Mouse (Mus musculus) forebrain, embryonic 16.5 days (tissue): ENCODE data around the gene Pde1b. TPM values are rescaled to one million over a fixed set of nuclear protein-coding genes. Genes with fewer than 3 reads are reported as not detected.
A peak's percentile ranks its signal among the peaks of the same experiment; 100 is the strongest.

Source experiments
- ATAC-seq: fragments of 200-750 bp; cut with Nextera tagmentation; 2 replicates; pipeline ENCODE4 v1.8.0; 2017; ENCODE audit warnings: mild to moderate bottlenecking, moderate library complexity
- H3K27ac ChIP-seq: fragments of 300-500 bp; sonication (generic); 2 replicates; pipeline ENCODE4 v1.5.1; 2014; ENCODE audit warnings: low read length, control low read depth
- H3K27me3 ChIP-seq: fragments of 300-500 bp; sonication (generic); replicated peaks from 2 replicates; pipeline ENCODE4 v1.6.1; 2014; ENCODE audit warnings: low read length; ENCODE audit not compliant: control insufficient read depth, insufficient read depth
- H3K36me3 ChIP-seq: fragments of 300-500 bp; sonication (generic); 2 replicates; pipeline ENCODE4 v1.6.1; 2014; ENCODE audit not compliant: control insufficient read depth, insufficient read depth
- H3K4me1 ChIP-seq: fragments of 300-500 bp; sonication (generic); replicated peaks from 2 replicates; pipeline ENCODE4 v1.6.1; 2014; ENCODE audit warnings: low read length; ENCODE audit not compliant: control insufficient read depth, insufficient read depth
- H3K4me2 ChIP-seq: fragments of 300-500 bp; sonication (generic); 2 replicates; pipeline ENCODE4 v1.6.1; 2014; ENCODE audit warnings: mild to moderate bottlenecking, low read length, control low read depth
- H3K4me3 ChIP-seq: fragments of 300-500 bp; sonication (generic); replicated peaks from 2 replicates; pipeline ENCODE4 v1.5.1; 2014; ENCODE audit warnings: mild to moderate bottlenecking, low read length, control low read depth
- H3K9ac ChIP-seq: fragments of 300-500 bp; sonication (generic); replicated peaks from 2 replicates; pipeline ENCODE4 v1.6.1; 2014; ENCODE audit warnings: low read depth, low read length, control low read depth
- H3K9me3 ChIP-seq: fragments of 300-500 bp; sonication (generic); 2 replicates; pipeline ENCODE4 v1.6.1; 2016; ENCODE audit warnings: low read length; ENCODE audit not compliant: control insufficient read depth
- WGBS: fragments of 180-500 bp; shearing (Covaris S2); extraction: QIAGEN DNeasy Blood & Tissue Kit; methylation state at CpG from one replicate; pipeline ENCODE4 v1.1.7; 2014; 5-methylcytosine and 5-hydroxymethylcytosine counted together
- polyA plus RNA-seq: library from polyadenylated mRNA; unstranded; fragments of >200 nt; fragmentation: Nextera tagmentation; extraction: Ambion mirVana; gene quantifications from 2 replicates; pipeline ENCODE4 v1.2.1, GENCODE M21; 2015

Pde1b gene
- polyA plus RNA-seq, 1 experiment from 2014 or later = 71.0 TPM

DNA sequence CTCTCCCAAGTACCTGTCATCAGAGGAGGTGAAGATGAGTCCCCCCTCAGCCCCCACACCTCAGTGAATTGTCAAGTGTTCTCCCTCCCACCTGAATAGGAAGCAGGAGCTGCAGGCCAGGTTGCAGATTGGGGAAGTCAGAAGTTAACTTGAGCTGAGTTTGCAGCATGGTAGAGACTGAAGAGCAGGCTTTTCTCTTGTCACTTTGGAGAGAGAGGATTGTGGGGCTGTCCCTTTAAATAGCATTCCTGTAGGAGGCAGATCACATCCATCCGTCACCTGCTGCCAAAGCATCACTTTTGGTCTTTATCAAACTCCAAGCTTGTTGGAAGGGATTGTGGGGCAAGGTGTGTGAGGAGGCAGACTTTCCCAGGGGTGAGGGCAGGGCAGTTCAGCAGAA lies 2.1 kb upstream of the Pde1b start:
- H3K27me3 ChIP-seq = no peaks in the 10 kb centered on the region
- no peak overlapping the region for H3K4me2 ChIP-seq
- H3K4me1 ChIP-seq = peaks cover 20% of the 10 kb centered on the region
- H3K27ac ChIP-seq = no peak overlapping the region
- H3K9ac ChIP-seq = no peak overlapping the region
- ATAC-seq = no peak
- no peaks in the 10 kb centered on the region for H3K9me3 ChIP-seq
- 73% methylated on average over 1 of the region's 1 CpGs for WGBS
- H3K4me3 ChIP-seq = no peak overlapping the region
- H3K36me3 ChIP-seq = no peaks in the 10 kb centered on the region

DNA sequence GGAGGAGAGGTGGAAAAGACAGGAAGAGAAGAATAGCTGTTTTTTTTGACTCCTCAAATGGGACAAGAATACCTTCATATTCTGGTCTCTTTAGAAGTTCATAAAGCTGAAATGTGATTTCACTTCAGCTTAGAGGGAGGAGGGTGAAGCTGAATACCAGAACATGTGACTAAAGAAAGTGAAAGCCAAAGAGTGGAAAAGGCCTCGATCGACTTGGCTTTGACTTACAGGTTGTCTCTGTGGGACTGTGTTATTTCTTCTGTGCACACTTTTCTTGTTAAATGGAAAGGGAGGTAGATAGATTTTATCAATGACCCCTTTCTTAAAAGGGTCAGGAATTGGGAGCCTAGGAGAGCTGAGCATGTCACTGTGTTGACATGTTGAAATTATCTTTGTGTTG lies 1.6 kb upstream of the Pde1b start:
- no peak for ATAC-seq
- Histone ChIP-seq H3K4me1 (peaks cover 20% of the 10 kb centered on the region), H3K36me3 (no peaks in the 10 kb centered on the region), H3K4me3 (no peak overlapping the region), H3K9me3 (no peaks in the 10 kb centered on the region), H3K4me2 (no peak overlapping the region), H3K9ac (no peak overlapping the region), H3K27me3 (no peaks in the 10 kb centered on the region), H3K27ac (no peak overlapping the region)
- WGBS = 64% methylated on average over 2 of the region's 2 CpGs

DNA sequence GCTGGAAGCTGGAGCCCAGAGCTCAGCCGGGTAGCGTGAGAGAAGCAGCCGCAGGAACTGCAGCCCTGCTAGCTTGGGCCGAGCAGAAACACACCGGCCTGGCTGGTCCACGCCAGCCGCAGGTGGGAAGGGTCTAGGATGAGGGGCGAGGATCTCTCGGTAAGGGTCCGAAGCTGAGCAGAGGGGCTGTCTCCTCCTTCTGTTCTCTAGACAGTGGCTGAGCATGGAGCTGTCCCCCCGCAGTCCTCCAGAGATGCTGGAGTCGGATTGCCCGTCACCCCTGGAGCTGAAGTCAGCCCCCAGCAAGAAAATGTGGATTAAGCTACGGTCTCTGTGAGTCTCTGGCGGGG lies 392 bp downstream of the Pde1b start:
- H3K36me3 ChIP-seq = no peaks in the 10 kb centered on the region
- peaks cover 19% of the 10 kb centered on the region for H3K4me1 ChIP-seq
- H3K9ac ChIP-seq = peak overlapping the region; percentile 88
- peak overlapping the region; percentile 60; the same call in 1 of the 2 replicates for H3K27ac ChIP-seq
- H3K27me3 ChIP-seq = no peaks in the 10 kb centered on the region
- 0% methylated on average over 15 of the region's 15 CpGs for WGBS
- H3K4me3 ChIP-seq = peak overlapping the region; percentile 82
- peak; percentile 60 for ATAC-seq
- no peaks in the 10 kb centered on the region for H3K9me3 ChIP-seq
- H3K4me2 ChIP-seq = peak overlapping the region; percentile 86

DNA sequence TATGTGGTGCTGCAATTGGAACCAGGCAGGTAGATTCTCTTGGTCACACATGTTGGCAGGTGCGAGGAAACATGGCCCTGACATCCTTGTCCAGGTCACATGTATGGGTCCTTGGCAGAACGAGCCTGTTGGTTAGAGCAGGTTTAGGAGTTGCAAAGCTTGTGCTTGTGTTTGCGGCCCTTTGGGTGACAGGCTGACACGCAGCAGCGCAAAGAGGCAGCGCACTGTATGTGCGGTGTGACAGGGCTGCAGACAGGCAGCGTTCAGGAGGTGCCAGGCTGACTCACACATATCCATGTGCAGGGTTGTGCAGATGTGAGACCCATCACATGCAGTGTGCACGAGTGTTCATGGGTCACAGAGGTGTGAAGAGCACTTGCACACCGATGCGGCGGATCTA lies 826 bp downstream of the Pde1b start:
- Histone ChIP-seq H3K4me1 (peaks cover 19% of the 10 kb centered on the region), H3K27me3 (no peaks in the 10 kb centered on the region), H3K27ac (no peak overlapping the region; the same call in 1 of the 2 replicates), H3K9ac (peak overlapping the region; percentile 88), H3K4me2 (peak overlapping the region; percentile 86), H3K9me3 (no peaks in the 10 kb centered on the region), H3K4me3 (peak overlapping the region; percentile 82), H3K36me3 (no peaks in the 10 kb centered on the region)
- WGBS = 28% methylated on average over 12 of the region's 12 CpGs
- ATAC-seq = peak; percentile 52

DNA sequence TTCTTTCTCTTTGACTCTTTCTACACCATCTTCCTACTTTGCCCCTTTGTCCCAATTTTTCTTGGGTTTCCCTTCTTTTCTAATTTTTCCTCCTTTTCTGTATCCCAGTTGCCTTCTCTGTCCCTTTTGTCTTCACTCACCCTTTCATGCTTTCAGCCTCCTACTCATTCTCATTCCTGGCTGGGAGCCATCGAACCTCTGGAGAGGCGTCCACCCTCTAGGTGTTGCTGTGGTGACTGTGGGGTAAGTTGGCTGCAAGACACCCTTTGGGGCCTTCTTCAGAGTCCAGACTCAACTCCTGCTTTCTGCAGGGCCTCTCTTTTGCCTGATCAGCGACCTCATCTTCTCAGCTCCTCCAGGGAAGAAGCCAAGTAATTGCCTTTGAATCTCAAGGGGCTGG lies 6.5 kb downstream of the Pde1b start:
- Histone ChIP-seq H3K27ac (no peak overlapping the region), H3K4me1 (peaks cover 20% of the 10 kb centered on the region), H3K9me3 (no peaks in the 10 kb centered on the region)

DNA sequence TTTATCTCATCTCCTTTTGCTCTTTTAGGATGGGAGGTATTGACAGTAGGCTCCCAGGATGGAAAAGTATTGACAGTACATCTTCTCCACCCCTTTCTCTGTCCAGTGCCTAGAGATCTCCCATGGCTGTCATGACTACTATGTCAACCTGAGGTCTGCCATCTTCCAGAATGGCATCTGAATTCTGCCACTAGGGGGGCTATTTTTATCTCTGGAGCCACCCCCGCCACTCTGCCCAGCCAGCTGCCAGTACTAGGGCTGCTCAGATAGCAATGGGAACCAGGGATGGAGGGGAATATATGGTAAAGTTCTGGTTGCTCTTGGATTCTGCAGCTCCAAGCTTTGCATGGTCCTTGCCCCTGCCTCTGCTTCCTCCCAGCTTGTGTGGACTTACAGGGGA lies 8.8 kb downstream of the Pde1b start:
- Histone ChIP-seq H3K4me2 (no peak overlapping the region), H3K27ac (no peak overlapping the region), H3K4me1 (peaks cover 37% of the 10 kb centered on the region), H3K9me3 (no peaks in the 10 kb centered on the region), H3K36me3 (no peaks in the 10 kb centered on the region), H3K9ac (no peak overlapping the region), H3K27me3 (no peaks in the 10 kb centered on the region), H3K4me3 (no peak overlapping the region)
- WGBS = 69% methylated on average over 1 of the region's 1 CpGs
- ATAC-seq = no peak

More for the DNA sequence above, 6.5 kb downstream of the Pde1b start:
- 40% methylated on average over 3 of the region's 3 CpGs for WGBS
- Histone ChIP-seq H3K36me3 (no peaks in the 10 kb centered on the region), H3K4me2 (no peak overlapping the region), H3K4me3 (no peak overlapping the region), H3K27me3 (no peaks in the 10 kb centered on the region), H3K9ac (no peak overlapping the region)
- no peak for ATAC-seq

DNA sequence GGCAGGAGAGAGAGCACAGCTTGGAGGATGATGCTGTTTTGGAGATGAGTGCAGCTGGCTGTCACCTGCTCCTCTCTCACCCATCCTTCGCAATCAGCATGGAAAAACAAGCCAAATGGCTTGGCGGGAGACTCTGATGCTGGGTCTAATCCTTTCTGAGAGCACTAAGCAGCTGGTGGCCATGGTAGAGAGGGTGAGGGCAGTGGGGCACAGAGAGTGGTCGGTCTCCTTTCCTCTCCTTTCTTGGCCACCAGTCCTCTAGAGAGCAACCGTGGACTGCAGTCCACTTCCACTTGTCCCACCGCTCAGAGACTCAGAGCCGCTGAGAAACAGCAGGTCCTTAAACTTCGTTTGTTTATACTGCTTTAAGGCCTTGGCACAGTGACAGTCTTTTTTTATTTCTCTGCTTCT lies 10.8 kb downstream of the Pde1b start:
- Histone ChIP-seq H3K9me3 (no peaks in the 10 kb centered on the region), H3K27me3 (no peaks in the 10 kb centered on the region), H3K27ac (peak overlapping the region; percentile 92), H3K4me3 (peak overlapping the region; percentile 50), H3K4me1 (peaks cover 48% of the 10 kb centered on the region), H3K36me3 (no peaks in the 10 kb centered on the region), H3K4me2 (peak overlapping the region; percentile 75), H3K9ac (peak overlapping the region; percentile 23; the same call in 1 of the 2 replicates)
- ATAC-seq = peak; percentile 14
- 6% methylated on average over 7 of the region's 7 CpGs for WGBS

DNA sequence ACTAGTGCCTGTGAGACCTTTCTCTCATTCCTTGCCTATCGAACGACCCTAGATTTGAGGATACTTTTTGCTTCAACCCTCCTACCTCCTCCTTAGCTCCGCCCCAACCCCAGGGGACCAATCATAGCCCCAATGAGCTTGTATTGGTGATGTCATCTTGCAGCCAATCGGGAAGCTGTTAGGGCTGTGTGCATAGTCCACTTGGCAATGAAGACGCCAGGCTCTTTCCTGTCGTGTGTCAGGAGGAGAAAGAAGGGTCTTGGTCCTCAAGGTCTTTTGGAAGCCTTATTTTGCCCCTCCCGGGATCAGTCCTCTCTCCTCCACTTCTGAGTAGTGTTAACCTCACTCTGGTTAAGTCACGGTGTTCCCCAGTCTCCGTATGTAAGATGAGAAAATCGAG lies 11.3 kb downstream of the Pde1b start:
- H3K27ac ChIP-seq = peak overlapping the region; percentile 92
- H3K4me3 ChIP-seq = peak overlapping the region; percentile 50
- peak overlapping the region; percentile 66 for H3K9ac ChIP-seq
- no peaks in the 10 kb centered on the region for H3K36me3 ChIP-seq
- peak overlapping the region; percentile 75 for H3K4me2 ChIP-seq
- H3K4me1 ChIP-seq = peaks cover 48% of the 10 kb centered on the region
- 2% methylated on average over 10 of the region's 10 CpGs for WGBS
- H3K9me3 ChIP-seq = no peaks in the 10 kb centered on the region
- H3K27me3 ChIP-seq = no peaks in the 10 kb centered on the region
- peak; percentile 93 for ATAC-seq

DNA sequence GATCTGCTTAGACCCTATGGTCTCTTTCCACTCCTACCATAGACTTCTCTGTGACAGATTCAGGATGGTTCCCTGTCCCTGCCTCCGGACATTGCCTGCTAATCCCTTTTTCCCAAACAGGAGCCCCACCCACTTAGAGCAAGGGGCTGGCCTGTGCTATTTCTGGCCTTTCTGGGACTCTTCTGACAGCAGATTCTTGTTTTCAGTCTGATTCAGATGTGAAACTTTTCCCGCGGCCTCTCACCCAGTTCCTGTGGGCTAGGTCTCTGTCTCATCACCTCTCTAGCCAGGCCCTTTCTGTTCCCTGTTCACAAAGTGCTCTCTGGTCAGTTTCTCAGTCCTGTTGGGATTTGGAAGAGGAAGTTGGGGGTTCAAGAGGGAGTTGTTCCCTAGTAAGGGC lies 12.1 kb downstream of the Pde1b start:
- peak overlapping the region; percentile 60 for H3K9ac ChIP-seq
- H3K9me3 ChIP-seq = no peaks in the 10 kb centered on the region
- H3K4me3 ChIP-seq = peak overlapping the region; percentile 50
- peaks cover 56% of the 10 kb centered on the region for H3K4me1 ChIP-seq
- H3K27me3 ChIP-seq = no peaks in the 10 kb centered on the region
- ATAC-seq = no peak
- WGBS = 21% methylated on average over 3 of the region's 3 CpGs
- peak overlapping the region; percentile 75 for H3K4me2 ChIP-seq
- peak overlapping the region; percentile 92 for H3K27ac ChIP-seq
- no peaks in the 10 kb centered on the region for H3K36me3 ChIP-seq
